10 mouse cellular contexts compared by ENCODE assay signal in the genomic region with DNA sequence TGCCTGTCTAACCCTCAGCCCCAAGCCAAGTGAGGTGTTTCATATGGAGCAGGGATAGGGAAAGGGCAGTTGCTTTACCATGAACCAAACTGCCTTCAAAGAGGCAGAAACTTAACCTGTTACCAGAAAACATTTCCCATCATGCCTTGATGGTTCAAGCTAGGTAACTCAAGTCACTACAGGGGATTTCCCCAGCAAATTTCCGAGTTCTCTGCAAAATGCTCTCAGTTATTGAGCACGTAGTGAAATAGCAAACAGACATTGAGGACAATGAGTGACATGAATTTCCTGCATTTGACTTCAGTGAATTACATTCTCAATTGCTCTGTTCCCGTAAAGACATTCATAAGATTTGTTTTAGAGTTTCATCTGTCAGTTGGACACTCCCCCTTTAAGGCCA.
"Had no signal": no experiment of that assay in that cellular context is flagged by ENCODE, and none has a peak within 500 bp of the region (broad histone marks: within the 10 kb centered on the region; RNA-seq: fewer than 3 reads in every experiment).

No protein-coding gene starts in this region.

- H3K4me3 ChIP-seq: limb, embryonic 12.5 days had no signal

- H3K9ac ChIP-seq: limb, embryonic 12.5 days; liver, embryonic 14.5 days had no signal

- H3K27ac ChIP-seq: limb, embryonic 12.5 days; liver, embryonic 14.5 days; stomach, postnatal 0 days had no signal

- H3K27me3 ChIP-seq: limb, embryonic 12.5 days had no signal

- DNase-seq: kidney, adult 18-20 months; kidney, postnatal 25 days; layer of hippocampus, adult 9-11 months; layer of hippocampus, postnatal 36 days; lung, adult 18-20 months; lung, postnatal 36 days; thymus, postnatal 4 days had no signal

- H3K36me3 ChIP-seq: limb, embryonic 12.5 days had no signal

- H3K4me2 ChIP-seq: limb, embryonic 12.5 days had no signal
